Mouse (Mus musculus) left cerebral cortex, postnatal 14 days (tissue): ENCODE data around the gene Tada2a. TPM values are rescaled to one million over a fixed set of nuclear protein-coding genes. Genes with fewer than 3 reads are reported as not detected.

ENCODE experiments used
- DNase-seq, 2 experiments: peaks; one replicate each; pipeline ENCODE4 v3.0.0; 2021 to 2022; ENCODE audit warnings: low spot score in 2 of 2, mixed read lengths in 1 of 2
- intact Hi-C: fragments of 180-260 bp; cut with DNase I; formaldehyde crosslinking; loops from one replicate; pipeline ENCODE4 v1.15.1; 2025
- total RNA-seq, 2 experiments: library from RNA; stranded (reverse); gene quantifications; 2 replicates each; pipeline ENCODE4 v1.2.3; 2021

Gene Tada2a
- total RNA-seq, 2 experiments from 2014 or later: 36.0 to 36.4 TPM

DNA sequence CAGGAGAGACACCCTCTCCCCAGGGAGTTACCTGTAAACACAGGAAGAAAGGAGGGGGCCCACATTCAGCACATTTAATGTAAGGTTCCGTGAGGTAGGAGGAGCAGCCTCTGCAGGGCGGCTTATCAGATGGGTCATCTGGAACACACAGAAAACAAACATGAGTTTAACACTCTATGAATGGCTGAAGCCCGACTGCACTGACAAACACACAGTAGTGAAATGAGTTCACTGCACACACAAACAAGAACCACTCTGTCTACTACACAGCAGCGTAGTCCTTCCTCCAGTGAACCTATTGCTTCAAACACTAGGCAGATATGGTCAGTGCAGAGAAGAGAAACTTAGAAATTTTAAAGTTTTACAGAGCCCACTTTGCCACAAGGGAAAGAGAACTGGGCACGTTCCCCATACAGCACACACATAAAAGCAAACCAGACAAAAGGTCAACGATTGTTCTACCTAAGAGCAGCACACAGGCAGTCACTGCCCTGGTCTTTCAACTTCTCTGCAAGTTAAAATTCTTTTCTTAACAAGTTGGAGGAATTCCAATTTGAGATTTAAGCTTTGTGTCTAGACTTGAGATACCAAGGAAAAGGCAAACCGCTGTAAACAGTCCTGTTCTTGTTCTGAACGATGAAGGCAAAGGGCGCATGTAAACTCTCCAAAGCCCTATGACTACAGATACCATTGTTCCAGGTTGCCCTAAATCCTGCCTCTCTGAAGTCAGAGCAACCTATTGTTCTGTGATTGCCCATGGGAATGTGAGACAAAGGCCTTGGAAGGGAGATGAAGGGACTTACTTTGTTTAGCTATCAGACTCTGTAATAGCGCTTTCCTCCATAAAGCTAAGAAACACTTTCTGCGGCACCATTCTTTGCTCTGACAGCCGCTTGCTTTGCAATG is 8.1 kb downstream of the Tada2a start:
- intact Hi-C loops: no loop called here

DNA sequence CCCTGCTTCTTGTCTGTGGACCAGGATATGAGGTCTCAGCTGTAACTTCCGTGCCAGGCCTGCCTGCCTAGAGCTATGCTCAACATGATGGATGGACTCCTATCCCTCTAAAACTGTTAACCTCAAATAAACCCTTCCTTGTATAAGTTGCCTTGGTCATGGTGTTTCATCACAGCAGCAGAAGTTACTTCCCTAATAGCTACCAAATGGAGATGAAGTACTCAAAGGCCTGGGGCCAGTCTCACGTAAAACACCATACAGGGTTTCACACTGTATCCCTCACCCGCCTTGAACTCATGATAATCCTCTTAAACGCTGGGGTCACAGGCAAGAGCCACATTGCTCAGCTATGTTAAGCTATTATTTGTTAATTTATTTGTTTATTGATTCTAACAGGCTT is 12.0 kb downstream of the Tada2a start:
- DNase-seq: no peak

More for the DNA sequence above, 8.1 kb downstream of the Tada2a start:
- no peak for DNase-seq

DNA sequence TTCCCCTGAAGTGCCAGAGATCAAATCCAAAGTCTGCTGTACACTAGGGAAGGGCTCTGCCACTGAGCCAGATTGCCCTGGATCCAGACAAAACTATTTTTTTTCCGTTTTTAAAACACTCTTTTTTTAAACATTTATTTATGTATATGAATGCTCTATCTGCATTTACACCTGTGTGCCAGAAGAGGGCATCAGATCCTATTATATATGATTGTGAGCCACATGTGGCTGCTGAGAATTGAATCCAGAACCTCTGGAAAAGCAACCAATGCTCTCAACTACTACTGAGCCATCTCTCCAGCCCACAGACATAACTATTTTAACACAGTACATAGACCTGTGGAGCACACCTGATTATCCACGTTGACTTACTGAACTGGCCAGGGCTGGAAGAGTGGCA is 13.2 kb downstream of the Tada2a start:
- intact Hi-C loops: no loop called here
- DNase-seq: no peak

More for the DNA sequence above, 12.0 kb downstream of the Tada2a start:
- intact Hi-C loops: no loop called here

DNA sequence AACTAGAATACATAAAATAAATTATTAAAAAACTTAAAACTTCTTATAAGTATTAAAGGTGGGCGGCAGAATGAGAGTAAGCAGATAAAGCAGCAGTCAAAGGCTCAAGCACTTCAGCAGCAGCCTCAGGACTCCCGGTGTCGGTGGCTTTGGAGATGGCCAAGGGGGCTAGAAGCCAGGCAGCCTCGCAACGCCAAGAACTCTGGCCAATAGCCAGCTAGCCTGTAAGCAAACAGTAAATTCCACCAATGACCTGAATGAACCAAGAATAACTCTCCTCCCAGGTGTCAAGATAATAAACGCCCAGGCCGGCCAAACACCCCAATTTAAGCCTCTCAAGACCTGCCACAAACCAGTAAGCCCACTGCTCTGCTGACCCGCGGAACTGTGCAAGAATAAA is 13.8 kb downstream of the Tada2a start:
- intact Hi-C loops: no loop called here
- no peak for DNase-seq

DNA sequence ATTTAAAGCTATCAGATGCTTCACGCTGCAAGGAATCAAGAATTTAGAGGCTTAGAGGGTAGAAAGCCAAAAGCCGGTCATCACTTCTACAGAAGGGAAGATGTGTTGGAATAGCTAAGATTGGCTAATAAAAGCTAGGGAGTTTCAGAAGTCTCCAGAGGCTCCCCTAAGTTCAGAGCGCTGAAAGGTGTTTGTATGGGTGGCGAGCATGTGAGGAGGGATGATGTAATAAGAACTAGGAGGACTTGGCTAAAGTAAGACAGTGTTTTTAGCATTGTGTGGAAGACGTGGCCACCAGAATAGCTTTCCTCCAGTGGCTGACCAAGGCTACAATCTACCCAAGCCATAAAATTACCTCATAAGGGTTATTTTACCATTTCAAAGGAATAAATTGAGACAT is 15.8 kb downstream of the Tada2a start:
- DNase-seq: no peak
- intact Hi-C loops: no loop called here

DNA sequence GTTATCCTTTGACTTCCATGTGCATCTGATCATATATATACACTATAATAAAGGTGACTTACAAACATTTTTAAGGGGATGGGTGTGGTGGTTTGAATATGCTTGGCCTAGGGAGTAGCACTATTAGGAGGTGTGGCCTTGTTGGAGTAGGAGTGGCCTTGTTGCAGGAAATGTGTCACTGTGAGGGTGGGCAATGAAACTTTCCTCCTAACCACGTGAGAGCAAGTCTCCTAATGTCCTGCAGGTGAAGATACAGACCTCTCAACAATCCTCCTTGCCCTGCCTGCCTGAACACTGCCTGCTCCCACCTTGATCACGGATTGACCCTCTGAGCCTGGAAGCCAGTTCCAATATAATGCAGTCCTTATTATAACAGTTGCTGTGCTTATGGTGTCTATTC is 22.3 kb downstream of the Tada2a start:
- no peak for DNase-seq
- intact Hi-C loops: no loop called here

DNA sequence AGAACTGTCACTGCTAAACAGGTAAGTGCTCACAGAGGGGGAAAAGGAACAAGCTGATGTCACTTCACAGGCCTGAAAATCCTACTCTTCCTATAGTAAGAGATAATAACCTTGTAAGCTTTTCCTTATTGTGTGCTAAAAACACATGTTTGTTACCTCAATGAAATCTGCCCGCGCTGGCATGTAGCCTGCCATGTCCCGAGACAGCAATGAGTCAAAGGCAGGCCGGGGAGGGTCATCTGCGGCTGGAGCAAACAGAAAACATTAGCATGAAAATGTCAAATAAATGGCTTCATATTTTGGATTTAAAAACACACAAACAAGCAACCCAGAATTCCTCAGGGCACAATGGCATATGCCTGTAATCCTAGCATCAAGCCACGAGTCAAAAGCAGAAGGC is 25.4 kb downstream of the Tada2a start:
- intact Hi-C loops: no loop called here
- no peak for DNase-seq

DNA sequence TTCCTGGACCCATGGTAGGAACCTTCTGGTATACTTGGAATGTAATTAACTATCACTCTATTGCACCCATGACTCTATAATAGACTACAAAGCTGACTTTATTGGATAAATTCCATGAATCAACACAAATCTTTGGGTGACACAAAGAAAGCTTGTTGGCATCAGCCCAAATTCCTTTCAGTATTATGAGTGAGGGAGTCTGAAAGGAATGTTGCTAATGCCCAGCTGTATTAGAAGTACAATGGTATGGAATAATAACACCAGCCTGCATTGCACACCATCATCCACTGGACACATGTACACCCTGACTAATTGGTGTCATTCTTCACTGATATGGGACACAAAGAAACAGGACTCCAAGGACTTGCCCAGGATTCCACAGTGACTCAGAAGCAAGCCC is 28.2 kb downstream of the Tada2a start:
- DNase-seq: no peak
- intact Hi-C loops: no loop called here

DNA sequence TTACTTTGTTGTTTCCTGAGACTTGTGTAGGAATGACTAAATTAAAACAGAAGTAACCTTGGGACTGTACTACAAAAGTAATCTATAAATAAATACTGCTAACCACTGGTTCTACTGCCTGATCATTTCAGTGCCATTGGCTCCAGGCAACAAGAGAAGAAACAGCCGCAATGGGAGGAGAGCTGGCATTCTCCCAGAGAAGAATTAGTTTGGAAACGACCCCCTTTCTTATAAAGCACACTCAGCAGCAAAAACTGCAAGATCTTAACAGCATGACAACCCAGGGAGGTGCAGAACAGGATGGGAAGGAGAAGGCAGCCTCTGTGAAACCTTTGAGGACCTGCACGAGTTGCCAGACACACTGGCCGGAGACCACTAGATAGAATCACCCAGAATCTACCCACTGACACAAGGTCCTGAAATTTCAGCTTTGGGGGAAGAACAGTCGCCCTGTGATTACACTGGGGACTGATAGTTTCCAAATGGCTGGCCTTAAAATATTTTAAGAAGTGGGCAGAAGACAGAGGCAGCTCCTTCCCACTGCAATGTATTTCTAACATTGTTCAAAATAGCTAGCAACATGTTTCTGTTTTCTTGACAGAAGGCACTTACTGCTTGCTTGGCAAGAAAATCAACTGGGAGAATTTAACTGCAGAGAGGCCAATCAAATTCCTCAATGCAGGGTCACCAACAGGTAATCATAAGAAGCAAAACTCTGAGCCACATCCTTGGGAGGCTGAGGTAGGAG is 32.0 kb downstream of the Tada2a start:
- DNase-seq: peak; percentile 30 to 60
- intact Hi-C loops: no loop called here

DNA sequence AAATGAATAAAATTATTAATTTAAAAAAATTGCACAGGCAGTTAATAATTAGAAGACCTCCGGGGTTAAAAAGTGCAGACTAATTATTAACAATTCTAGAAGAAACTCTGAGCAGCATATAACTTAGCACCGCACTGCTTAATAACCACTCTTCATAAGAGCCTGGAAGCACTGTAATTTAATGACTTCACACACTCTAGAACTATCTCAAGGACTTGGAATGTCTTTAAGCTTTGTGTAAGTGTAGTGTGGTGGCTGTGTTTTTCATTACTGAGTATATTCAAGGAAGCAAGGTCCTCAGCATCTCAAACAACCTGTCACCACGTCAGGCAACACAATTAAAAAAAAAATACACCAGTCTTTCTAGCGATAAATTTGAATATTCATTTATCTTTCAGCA is 34.3 kb downstream of the Tada2a start:
- no peak for DNase-seq
- intact Hi-C loops: no loop called here

DNA sequence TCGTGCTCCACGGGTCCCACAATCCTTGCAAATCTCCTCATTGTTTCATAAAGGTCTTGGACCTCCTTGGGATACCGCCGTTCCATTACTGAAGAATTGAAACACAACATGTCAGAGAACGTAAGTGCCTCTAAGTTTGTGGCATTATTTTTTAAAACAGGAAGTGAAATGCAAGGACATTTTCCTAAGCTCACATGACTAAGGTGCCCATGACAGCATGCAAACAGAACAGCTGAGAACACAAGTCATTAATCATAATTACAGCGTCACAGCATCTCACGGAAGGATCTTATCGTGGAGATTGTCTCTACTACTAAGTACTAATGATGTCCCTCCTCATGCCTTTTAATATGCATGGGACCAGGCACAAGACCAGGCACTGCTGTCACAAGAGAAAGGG is 38.8 kb downstream of the Tada2a start:
- no peak for DNase-seq
- intact Hi-C loops: no loop called here

DNA sequence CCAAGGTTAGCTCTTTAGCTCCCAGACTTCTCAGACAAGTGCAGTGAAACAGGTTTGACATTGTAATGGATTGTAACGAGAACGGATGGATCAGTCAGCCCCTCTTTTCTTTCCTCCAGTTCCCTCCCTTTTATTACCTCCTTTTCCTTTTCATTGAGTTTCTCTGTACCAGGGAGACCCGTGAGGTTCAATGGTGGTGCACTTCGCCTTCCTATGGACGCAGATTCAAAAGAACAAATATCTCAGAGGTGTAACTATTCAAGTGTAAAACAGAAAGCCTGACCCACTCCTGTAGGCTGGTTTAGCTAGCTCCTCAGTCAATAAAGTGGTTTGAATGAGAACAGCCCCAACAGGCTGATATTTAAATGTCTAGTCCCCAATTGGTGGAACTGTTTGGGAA is 47.5 kb downstream of the Tada2a start:
- no peak for DNase-seq
- intact Hi-C loops: no loop called here

DNA sequence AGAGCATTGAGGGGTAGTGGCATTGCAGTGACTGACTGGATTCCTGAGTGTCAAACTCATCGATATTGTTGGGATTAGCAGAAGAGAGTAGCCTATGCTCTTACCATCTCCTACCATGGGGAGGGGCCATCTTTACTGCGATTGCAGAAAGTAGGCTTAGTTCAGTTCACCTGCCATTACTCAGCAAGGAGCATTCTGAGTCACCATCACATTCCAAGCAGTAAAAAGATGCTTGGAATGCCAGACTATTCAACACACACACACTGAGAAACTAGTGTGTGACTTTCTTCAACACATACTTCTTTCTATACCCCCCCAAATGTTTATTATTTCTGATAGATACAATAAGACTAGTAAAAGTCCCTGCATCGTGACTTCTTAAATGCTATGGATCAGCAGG is 49.1 kb downstream of the Tada2a start:
- intact Hi-C loops: no loop called here
- no peak for DNase-seq

DNA sequence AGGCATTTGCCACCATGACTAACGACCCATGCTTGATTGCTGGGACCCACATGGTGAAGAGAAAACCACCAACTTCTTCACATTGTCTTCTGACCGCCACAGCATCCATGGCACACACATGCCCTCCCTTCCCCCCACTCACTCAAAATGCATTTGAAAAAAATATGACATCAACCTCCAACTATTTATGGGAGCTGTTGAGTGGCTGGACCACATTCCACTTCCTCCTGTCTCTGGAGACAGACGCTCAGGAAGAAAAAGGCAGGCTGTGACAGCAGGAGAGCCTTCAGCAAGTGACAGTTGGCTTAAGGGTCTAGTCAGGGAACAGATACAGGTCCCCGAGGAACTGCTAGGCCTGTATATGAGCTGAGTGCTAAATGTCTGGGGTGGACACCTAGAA is 49.5 kb downstream of the Tada2a start:
- intact Hi-C loops: no loop called here
- no peak for DNase-seq

DNA sequence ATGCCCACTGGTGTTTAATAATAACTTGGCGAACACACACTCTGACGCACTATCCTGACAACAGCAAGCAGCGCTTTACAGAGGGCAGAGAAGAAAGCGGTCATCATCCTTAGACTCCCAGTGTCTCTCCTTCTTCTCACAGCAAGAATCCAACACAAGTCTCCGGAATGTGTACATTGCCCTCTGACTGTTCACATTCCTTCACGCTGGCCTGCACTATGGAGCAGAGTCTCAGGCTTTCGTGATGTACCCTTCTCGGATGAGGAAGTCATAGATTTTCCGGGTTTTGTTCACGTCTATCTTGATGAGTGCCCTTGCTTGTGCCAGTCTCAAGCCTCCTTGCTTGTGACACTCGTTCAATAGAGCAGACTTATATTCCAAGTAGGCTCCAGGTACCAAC is 50.0 kb downstream of the Tada2a start:
- DNase-seq: no peak
- intact Hi-C loops: no loop called here

DNA sequence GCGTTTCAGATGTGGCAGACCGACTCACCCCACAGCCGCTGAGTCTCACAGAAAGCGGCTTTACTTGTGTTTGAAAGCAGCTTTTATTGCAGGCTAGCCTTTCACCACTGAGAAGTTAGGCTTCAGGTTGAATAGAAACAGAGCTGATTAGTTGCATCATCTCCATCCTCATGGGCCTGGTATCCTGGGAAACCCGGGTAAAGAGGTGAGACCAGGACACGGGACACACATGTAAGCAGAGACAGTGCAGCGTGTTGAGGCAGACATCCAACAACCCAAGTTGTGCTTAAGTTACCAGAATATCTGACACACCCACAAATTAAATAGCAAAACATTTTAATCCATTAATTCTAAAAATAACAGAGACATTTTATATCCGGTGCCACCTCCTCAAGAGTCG is 50.8 kb downstream of the Tada2a start:
- intact Hi-C loops: no loop called here
- no peak for DNase-seq

DNA sequence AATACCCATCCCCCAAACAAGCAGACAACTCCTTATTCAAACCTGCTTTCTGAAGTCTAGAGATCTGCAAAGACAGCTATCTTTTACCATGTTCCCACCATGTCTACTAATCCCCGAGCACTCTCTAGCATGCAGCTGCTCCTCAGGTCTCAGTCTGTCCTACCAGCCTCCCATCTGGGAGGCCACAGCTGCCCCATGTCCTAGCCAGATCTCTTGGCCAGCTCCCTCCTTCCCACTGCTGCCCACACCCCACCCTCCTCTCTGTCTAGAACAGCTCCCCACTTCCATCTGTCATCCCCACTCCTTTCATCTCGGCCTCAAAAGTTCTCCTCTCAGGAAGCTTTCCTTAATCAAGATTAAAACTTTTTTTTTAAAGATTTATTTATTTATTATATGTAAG is 52.4 kb downstream of the Tada2a start:
- intact Hi-C loops: no loop called here
- no peak for DNase-seq

DNA sequence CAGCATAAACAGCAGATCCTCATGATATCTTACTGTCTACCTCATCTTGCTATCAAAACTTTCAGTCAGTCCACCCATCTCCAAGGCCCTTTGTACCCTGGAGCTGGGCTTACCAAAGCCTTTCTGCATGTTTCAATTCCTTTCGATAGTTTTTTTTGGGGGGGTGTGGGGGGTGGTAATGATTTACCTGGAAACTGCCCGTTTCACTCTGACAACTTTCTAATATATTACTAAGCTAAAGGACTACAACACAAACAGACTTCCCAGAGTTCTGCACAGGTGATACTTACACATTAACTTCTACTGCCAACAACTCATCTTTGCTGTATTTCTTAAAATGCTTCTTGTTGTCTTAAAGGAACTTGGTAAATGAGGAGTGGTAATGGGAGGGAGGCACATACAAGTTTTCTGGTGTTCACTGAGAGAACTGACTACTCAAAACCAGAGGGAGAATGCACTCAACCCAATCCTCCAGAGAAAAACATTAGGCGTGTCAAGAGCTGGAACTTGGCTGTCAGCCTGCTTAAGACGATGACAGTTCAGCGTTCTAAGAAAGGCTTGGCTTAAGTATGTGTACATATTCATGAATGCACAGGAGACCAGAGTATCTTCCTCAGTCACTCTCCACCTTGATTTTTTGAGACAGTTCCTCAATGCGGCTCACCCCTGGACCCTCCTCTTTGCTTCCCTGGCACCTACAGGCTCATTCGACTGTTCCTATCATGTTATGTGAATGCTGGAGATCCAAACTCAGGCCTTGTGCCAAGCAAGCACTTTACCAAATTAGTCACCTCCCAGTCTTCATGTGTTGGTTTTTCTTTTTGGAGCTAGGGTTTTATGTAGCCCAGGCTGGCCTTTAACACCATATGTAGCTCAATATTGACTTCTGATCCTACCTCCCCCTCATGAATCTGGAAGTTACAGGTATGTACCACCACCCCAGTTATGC is 55.3 kb downstream of the Tada2a start:
- intact Hi-C loops: no loop called here
- DNase-seq: peak; percentile 43 to 63

DNA sequence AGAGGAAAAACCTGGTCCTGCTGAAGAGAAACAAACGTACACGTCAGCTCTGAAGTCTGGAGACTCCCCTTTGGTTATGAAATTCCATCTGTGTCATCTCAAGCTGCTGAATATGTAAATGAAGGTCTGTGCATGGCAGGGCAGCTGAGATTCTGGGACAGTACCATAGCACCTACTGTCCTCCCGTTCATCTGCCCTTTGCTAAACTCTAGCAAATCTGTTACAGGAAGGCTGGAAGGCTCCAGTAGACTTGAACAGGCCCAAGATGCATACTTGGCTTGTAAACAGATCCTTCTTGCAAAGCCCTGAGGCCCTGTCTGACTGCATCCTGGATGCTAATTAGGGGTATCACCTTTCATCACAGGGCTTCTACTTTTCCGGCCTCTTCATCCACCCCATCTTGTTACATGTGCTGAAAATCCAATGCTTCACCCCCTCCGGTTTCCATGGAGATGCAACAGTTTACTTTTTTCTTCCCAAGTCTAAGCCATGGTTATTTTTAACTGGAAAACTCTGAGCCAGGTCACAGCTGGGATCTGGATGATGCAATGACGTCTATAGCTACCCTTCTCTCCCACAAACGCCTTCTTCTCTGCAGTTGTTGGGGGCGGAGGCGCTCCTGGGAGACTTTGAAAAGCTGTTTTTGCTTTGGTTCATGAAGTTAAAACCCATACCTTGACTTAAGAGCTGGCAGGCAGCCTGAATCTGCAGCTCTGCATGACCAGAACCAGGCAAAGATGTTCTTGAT is 56.3 kb downstream of the Tada2a start:
- intact Hi-C loops: no loop called here
- DNase-seq: peak; percentile 69 to 83
